Mouse (Mus musculus) spleen, adult 12 weeks (tissue): ENCODE measurements around the gene Zfp207.
A peak's percentile ranks its signal among the peaks of the same experiment; 100 is the strongest.
"Not testable (repeated sequence)": the region's sequence is repeated elsewhere in the genome, so short reads cannot be mapped to it uniquely, and the experiment has no call there.

Source experiments
- DNase-seq: peaks from one replicate; pipeline ENCODE4 v3.0.0; 2022; ENCODE audit warnings: low spot score

Zfp207 gene

GRCm38 (mm10) chr11:80417085-80417484 lies 34.0 kb downstream of the Zfp207 start:
- DNase-seq: no peak

GRCm38 (mm10) chr11:80419743-80420142 lies 36.7 kb downstream of the Zfp207 start:
- no peak for DNase-seq

- DNase-seq: no peak
Observed at GRCm38 (mm10) chr11:80420202-80420984, 37.3 kb downstream of the Zfp207 start.

- no peak for DNase-seq
Observed at GRCm38 (mm10) chr11:80421421-80422047, 38.5 kb downstream of the Zfp207 start.

GRCm38 (mm10) chr11:80424691-80425090 lies 41.6 kb downstream of the Zfp207 start:
- no peak for DNase-seq

- no peak for DNase-seq
Observed at GRCm38 (mm10) chr11:80425247-80425778, 42.2 kb downstream of the Zfp207 start.

- not testable (repeated sequence) for DNase-seq
Observed at GRCm38 (mm10) chr11:80426029-80426813, 43.1 kb downstream of the Zfp207 start.

- peak; percentile 90 for DNase-seq
Observed at GRCm38 (mm10) chr11:80428381-80429008, 45.4 kb downstream of the Zfp207 start, which contains the start of gene Psmd11. Gene Psmd11 (plus strand): TSS chr11:80428615.

GRCm38 (mm10) chr11:80429009-80429475 lies 46.0 kb downstream of the Zfp207 start:
- peak; percentile 50 for DNase-seq

GRCm38 (mm10) chr11:80429500-80430166 lies 46.6 kb downstream of the Zfp207 start:
- DNase-seq: no peak

- DNase-seq: no peak
Observed at GRCm38 (mm10) chr11:80430366-80430910, 47.4 kb downstream of the Zfp207 start.

- no peak for DNase-seq
Observed at GRCm38 (mm10) chr11:80446916-80447315, 63.8 kb downstream of the Zfp207 start.

GRCm38 (mm10) chr11:80449859-80450258 lies 66.8 kb downstream of the Zfp207 start:
- no peak for DNase-seq

- DNase-seq: no peak
Observed at GRCm38 (mm10) chr11:80452242-80452641, 69.2 kb downstream of the Zfp207 start.

GRCm38 (mm10) chr11:80453198-80453597 lies 70.1 kb downstream of the Zfp207 start:
- no peak for DNase-seq
